Mouse (Mus musculus) MEL (cell line): ENCODE data around the gene Ephx1.

ENCODE experiments used
- CTCF ChIP-seq, 3 experiments: IDR thresholded peaks in 2 of 3; conservative IDR thresholded peaks in 1 of 3; 2 replicates each; pipeline ENCODE4 v1.5.1; 2011 to 2012; ENCODE audit warnings: low read length in 3 of 3, low read depth in 2 of 3, mild to moderate bottlenecking in 2 of 3, improper control_type of control experiment in 1 of 3, inconsistent platforms in 1 of 3, mixed read lengths in 1 of 3, moderate library complexity in 1 of 3; ENCODE audit not compliant: control insufficient read depth in 1 of 3, insufficient read depth in 1 of 3, poor library complexity in 1 of 3, severe bottlenecking in 1 of 3
- NELFE ChIP-seq: IDR thresholded peaks from 2 replicates; pipeline ENCODE4 v1.6.1; 2011; ENCODE audit warnings: low read depth, low read length, improper control_type of control experiment
- POLR2A ChIP-seq, 2 experiments: IDR thresholded peaks; 2 replicates each; pipeline ENCODE4 v1.6.1; 2011 to 2012; ENCODE audit warnings: low read length in 2 of 2, mild to moderate bottlenecking in 2 of 2, control low read depth in 1 of 2, improper control_type of control experiment in 1 of 2, low read depth in 1 of 2, moderate library complexity in 1 of 2; ENCODE audit not compliant: control insufficient read depth in 1 of 2, insufficient read depth in 1 of 2, poor library complexity in 1 of 2
- SIN3A ChIP-seq: IDR thresholded peaks from 2 replicates; pipeline ENCODE4 v1.6.1; 2012; ENCODE audit warnings: low read length, improper control_type of control experiment, inconsistent platforms
- ZC3H11A ChIP-seq: IDR thresholded peaks from 2 replicates; pipeline ENCODE4 v1.6.1; 2012; ENCODE audit warnings: low read depth, mild to moderate bottlenecking, inconsistent platforms, low read length, improper control_type of control experiment

DNA sequence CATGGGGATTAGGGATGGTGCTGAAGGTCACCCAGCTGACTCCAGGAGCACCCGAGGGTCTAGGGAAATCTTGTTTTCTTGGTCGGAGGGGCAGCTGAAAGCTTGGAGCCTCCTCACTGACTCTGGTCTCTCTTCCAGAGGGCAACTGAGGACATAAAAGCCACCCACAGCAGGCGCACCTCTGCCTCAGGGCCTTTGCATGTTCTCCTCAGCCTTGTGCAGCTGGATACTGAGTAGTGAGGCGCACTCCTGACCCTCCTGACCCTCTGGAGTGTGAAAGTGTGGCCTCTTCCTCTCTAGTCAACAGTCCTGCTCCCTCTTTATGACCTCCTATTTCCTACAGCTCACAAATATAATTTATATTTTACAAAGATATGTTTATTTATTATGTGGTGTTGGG is 4.7 kb downstream of the Ephx1 start:
- TF ChIP-seq SIN3A (no peak), ZC3H11A (no peak), POLR2A (IDR thresholded peaks at IDR 0.05; ENCODE audit: control insufficient read depth in 1 of 2, insufficient read depth in 1 of 2, low read depth in 1 of 2, low read length in 2 of 2, poor library complexity in 1 of 2) (no peak), CTCF (IDR thresholded peaks at IDR 0.05 in 2 of 3, conservative IDR thresholded peaks at IDR 0.05 in 1 of 3; ENCODE audit: control insufficient read depth in 1 of 3, insufficient read depth in 1 of 3, low read depth in 2 of 3, low read length in 3 of 3, poor library complexity in 1 of 3, severe bottlenecking in 1 of 3) (no peak), NELFE (no peak)
